Mouse (Mus musculus) heart, embryonic 12.5 days (tissue): ENCODE measurements around the gene Tom1l2. TPM values are rescaled to one million over a fixed set of nuclear protein-coding genes. Genes with fewer than 3 reads are reported as not detected.

ENCODE experiments used
- ATAC-seq: fragments of 200-750 bp; cut with Nextera tagmentation; 2 replicates; pipeline ENCODE4 v1.8.0; 2017; ENCODE audit warnings: moderate TSS enrichment, moderate library complexity; ENCODE audit not compliant: insufficient number of reproducible peaks, low FRiP score
- H3K27ac ChIP-seq: fragments of 300-500 bp; sonication (generic); 2 replicates; pipeline ENCODE4 v1.5.1; 2016; ENCODE audit warnings: mild to moderate bottlenecking, moderate library complexity; ENCODE audit not compliant: poor library complexity, severe bottlenecking
- H3K27me3 ChIP-seq: fragments of 300-500 bp; sonication (generic); replicated peaks from 2 replicates; pipeline ENCODE4 v1.6.1; 2016; ENCODE audit warnings: mild to moderate bottlenecking, moderate library complexity
- H3K36me3 ChIP-seq: fragments of 300-500 bp; sonication (generic); 2 replicates; pipeline ENCODE4 v1.6.1; 2016; ENCODE audit warnings: mild to moderate bottlenecking, moderate library complexity
- H3K4me1 ChIP-seq: fragments of 300-500 bp; sonication (generic); replicated peaks from 2 replicates; pipeline ENCODE4 v1.6.1; 2016; ENCODE audit warnings: mild to moderate bottlenecking
- H3K4me2 ChIP-seq: fragments of 300-500 bp; sonication (generic); 2 replicates; pipeline ENCODE4 v1.6.1; 2016; ENCODE audit warnings: mild to moderate bottlenecking, moderate library complexity
- H3K4me3 ChIP-seq: fragments of 300-500 bp; sonication (generic); 2 replicates; pipeline ENCODE4 v1.5.1; 2016; ENCODE audit warnings: mild to moderate bottlenecking
- H3K9ac ChIP-seq: fragments of 300-500 bp; sonication (generic); 2 replicates; pipeline ENCODE4 v1.6.1; 2016; ENCODE audit warnings: mild to moderate bottlenecking, moderate library complexity
- H3K9me3 ChIP-seq: fragments of 300-500 bp; sonication (generic); replicated peaks from 2 replicates; pipeline ENCODE4 v1.6.1; 2016; ENCODE audit warnings: mild to moderate bottlenecking, moderate library complexity
- WGBS: fragments of 180-500 bp; shearing (Covaris S2); methylation state at CpG from one replicate; pipeline ENCODE4 v1.1.7; 2016; 5-methylcytosine and 5-hydroxymethylcytosine counted together
- polyA plus RNA-seq: library from polyadenylated mRNA; unstranded; fragments of >200 nt; fragmentation: Nextera tagmentation; extraction: Ambion mirVana; gene quantifications from 2 replicates; pipeline ENCODE4 v1.2.1, GENCODE M21; 2016

Tom1l2 gene
- polyA plus RNA-seq, 1 experiment from 2014 or later: 32.1 TPM

DNA sequence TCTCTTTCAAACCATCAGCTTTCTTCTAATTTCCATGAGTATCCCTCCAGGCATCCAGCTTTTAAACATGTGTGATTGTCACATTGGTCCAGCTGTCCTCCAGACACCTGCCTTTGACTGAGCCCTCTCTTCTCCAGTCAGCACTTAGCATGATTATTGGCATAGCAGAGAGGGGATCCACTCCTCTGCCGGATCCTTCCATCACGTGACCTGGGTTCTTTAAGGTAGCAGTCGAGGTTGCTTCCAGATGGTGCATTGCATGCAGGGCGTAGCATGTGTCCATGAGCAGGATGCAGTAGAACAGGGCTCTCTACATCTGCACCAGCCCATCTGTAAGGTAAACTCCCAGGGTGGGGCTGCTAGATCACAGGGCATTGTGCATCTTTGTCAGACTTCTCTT lies 16.2 kb upstream of the Tom1l2 start:
- H3K27ac ChIP-seq: no peak overlapping the region
- no peak overlapping the region for H3K9ac ChIP-seq
- H3K27me3 ChIP-seq: 0 out of 2 replicates have a peak, but pooled peaks cover under 1% of the 10 kb centered on the region
- H3K36me3 ChIP-seq: no peaks in the 10 kb centered on the region
- H3K9me3 ChIP-seq: no peaks in the 10 kb centered on the region
- no peak overlapping the region for H3K4me2 ChIP-seq
- ATAC-seq: no peak
- 67% methylated on average over 4 of the region's 4 CpGs for WGBS
- peaks cover 16% of the 10 kb centered on the region for H3K4me1 ChIP-seq
- H3K4me3 ChIP-seq: no peak overlapping the region

DNA sequence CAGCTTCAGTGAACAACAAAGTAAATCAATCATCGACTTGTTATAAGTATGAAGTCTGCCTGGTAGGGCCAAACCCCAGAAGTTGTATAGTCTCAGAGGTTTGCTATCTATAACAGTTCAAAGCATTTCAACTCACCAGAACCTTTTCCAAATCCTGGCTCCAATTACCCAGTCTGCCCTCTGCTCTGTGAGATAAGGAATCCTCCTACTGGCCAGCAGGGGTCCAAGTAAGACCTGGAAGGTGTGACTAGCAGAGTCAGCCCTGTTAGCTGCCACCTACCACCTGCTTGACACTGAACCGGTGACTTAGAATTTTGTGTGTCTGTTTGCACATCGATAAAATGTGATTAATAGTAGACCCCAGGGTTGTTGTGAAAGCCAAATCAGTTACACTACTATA lies 14.6 kb upstream of the Tom1l2 start:
- no peak overlapping the region for H3K4me3 ChIP-seq
- WGBS: 62% methylated on average over 3 of the region's 3 CpGs
- peaks cover 16% of the 10 kb centered on the region for H3K4me1 ChIP-seq
- no peak overlapping the region for H3K4me2 ChIP-seq
- H3K9ac ChIP-seq: no peak overlapping the region
- no peak overlapping the region for H3K27ac ChIP-seq
- 0 out of 2 replicates have a peak, but pooled peaks cover 5% of the 10 kb centered on the region for H3K27me3 ChIP-seq
- H3K9me3 ChIP-seq: no peaks in the 10 kb centered on the region
- ATAC-seq: no peak
- no peaks in the 10 kb centered on the region for H3K36me3 ChIP-seq

DNA sequence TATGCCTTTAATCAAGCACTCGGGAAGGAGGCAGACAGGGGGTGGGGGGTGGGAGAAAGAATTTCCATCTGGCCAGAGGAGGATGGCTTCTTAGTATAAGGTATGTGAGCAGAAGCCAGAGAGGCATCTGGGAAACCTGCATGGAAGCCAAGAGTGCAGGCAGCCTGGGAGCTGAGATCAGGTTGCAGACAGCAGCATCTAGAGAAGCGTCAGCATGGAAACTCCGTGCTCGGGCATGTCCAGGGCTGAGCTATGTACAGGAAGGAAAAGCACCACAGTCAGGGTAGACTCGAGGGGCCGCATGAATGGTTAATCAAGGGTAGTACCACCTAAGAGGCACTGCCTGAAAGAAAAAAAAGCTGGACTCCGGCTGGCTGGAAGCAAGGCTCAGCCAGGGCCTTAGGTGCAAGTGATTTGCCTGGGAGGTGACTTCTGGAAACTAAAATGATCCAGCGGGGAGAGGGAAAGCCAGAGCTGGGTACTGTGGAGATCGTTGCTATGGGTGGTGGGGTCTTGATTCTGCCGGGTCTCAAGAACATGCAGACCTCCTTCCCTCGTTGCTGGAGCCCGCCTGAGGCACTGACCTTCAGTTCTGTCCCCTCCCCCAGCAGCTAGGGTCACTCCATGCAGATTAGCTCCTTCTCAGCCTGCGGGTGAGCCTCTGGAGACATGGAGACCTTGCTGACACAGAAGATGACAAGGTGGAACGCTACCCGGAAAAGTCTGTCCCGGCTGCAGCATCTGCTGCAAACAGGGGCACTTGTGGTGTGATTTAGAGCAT lies 13.7 kb upstream of the Tom1l2 start:
- ATAC-seq: peak; percentile 36; the same call in 1 of the 2 replicates
- Histone ChIP-seq H3K36me3 (no peaks in the 10 kb centered on the region), H3K9me3 (no peaks in the 10 kb centered on the region), H3K27me3 (0 out of 2 replicates have a peak, but pooled peaks cover 5% of the 10 kb centered on the region), H3K4me2 (peak overlapping the region; percentile 26), H3K4me1 (peaks cover 16% of the 10 kb centered on the region), H3K27ac (peak overlapping the region; percentile 42), H3K9ac (peak overlapping the region; percentile 44), H3K4me3 (no peak overlapping the region)
- 21% methylated on average over 16 of the region's 16 CpGs for WGBS

DNA sequence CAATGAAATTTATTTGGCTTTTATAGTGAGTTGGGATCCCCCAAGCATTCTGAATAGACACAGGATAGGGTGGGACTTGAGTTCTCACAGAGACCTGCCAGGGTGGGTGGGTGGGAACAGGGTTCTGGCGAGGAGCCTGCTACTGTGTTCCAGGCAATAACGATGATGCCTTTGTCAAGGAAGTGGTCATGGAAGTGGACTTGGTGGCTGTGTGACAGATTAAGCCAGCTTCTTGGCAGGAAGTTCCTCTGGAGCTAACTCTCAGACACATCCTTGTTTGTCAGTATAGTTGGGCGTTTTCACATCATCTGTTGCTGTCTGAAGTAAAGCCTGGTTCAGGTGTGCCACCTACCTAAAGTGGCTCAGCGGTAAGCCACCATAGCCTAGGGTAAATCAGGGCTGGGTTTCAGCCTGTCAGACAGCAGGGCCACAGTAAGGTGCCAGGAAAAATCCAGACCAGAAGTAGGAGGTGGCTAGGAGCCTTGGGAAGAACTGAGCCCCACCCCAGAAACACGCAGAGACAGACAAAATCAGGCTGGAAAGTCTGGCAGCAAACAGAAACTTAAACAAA lies 8.0 kb upstream of the Tom1l2 start:
- Histone ChIP-seq H3K27me3 (0 out of 2 replicates have a peak, but pooled peaks cover 5% of the 10 kb centered on the region), H3K9ac (no peak overlapping the region), H3K4me3 (no peak overlapping the region), H3K4me2 (no peak overlapping the region), H3K36me3 (no peaks in the 10 kb centered on the region), H3K27ac (no peak overlapping the region), H3K9me3 (no peaks in the 10 kb centered on the region), H3K4me1 (peaks cover 11% of the 10 kb centered on the region)
- ATAC-seq: no peak
- 64% methylated on average over 5 of the region's 5 CpGs for WGBS

DNA sequence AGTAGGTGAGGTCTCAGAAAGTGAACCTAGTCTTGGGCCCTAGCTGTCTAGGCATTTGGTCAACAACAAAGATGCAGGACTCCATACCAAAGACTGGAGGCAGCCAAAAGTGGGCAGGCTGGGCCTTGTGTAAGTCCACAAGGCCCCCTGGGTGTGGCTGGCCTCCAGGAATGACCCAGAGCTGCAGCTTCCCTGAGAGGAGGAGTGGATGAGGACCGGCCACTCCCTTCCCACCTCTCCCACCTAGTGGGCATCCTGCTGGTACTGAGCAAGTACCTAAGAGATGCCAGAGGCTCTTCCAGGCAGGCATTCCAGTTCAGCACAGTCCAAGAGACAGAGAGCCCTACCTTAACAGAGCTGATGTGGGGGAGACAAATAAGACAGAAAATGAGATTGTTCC lies 7.2 kb upstream of the Tom1l2 start:
- ATAC-seq: no peak
- 0 out of 2 replicates have a peak, but pooled peaks cover 5% of the 10 kb centered on the region for H3K27me3 ChIP-seq
- WGBS: 82% methylated on average over 1 of the region's 1 CpGs
- H3K9me3 ChIP-seq: no peaks in the 10 kb centered on the region
- H3K4me3 ChIP-seq: no peak overlapping the region
- peaks cover 11% of the 10 kb centered on the region for H3K4me1 ChIP-seq
- H3K4me2 ChIP-seq: no peak overlapping the region
- no peaks in the 10 kb centered on the region for H3K36me3 ChIP-seq
- H3K9ac ChIP-seq: no peak overlapping the region
- no peak overlapping the region for H3K27ac ChIP-seq

DNA sequence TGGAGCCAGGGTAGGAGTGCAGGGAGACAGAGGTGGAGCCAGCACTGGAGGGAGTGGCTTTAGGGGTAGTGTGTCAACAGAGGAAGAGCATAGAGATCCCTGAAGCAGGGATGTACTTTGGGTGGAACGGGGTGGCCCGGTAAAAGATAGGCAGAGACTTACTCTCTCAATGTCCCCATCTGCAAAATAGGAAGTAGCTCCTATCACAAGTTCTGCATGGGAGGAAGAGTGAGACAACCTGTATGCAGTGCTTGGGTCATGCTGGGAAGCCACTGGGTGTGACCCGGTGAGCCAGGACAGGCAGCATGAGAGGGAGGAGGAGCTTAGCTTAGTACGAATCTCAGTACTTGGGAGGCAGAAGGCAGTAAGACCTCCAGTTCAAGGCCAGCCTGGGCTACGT lies 6.4 kb upstream of the Tom1l2 start:
- no peak overlapping the region for H3K9ac ChIP-seq
- no peak overlapping the region for H3K27ac ChIP-seq
- no peak overlapping the region for H3K4me3 ChIP-seq
- no peaks in the 10 kb centered on the region for H3K36me3 ChIP-seq
- H3K4me1 ChIP-seq: peaks cover 11% of the 10 kb centered on the region
- no peak overlapping the region for H3K4me2 ChIP-seq
- WGBS: 65% methylated on average over 5 of the region's 5 CpGs
- 0 out of 2 replicates have a peak, but pooled peaks cover 5% of the 10 kb centered on the region for H3K27me3 ChIP-seq
- ATAC-seq: no peak
- no peaks in the 10 kb centered on the region for H3K9me3 ChIP-seq

DNA sequence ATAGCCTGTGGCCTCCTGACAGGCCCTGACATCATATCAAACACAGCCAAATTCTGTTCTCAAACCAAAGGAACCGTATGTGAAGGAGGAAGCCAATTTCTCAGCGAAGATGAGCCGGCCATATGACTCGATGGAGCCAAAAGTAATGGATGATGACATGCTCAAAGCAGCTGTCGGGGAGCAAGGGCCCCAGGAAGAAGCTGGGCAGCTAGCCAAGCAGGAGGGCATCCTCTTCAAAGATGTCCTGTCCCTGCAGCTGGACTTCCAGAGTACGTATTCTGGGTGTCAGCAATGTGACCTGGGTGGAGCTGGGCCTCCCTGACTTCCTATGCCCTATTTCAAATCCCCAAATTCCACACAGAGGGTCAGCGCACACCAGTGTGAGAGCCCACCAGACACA lies 5.8 kb upstream of the Tom1l2 start:
- Histone ChIP-seq H3K9ac (no peak overlapping the region), H3K4me2 (no peak overlapping the region), H3K27ac (no peak overlapping the region), H3K36me3 (no peaks in the 10 kb centered on the region), H3K4me3 (no peak overlapping the region), H3K4me1 (peaks cover 13% of the 10 kb centered on the region), H3K9me3 (no peaks in the 10 kb centered on the region), H3K27me3 (0 out of 2 replicates have a peak, but pooled peaks cover 1% of the 10 kb centered on the region)
- 55% methylated on average over 7 of the region's 7 CpGs for WGBS
- ATAC-seq: no peak

DNA sequence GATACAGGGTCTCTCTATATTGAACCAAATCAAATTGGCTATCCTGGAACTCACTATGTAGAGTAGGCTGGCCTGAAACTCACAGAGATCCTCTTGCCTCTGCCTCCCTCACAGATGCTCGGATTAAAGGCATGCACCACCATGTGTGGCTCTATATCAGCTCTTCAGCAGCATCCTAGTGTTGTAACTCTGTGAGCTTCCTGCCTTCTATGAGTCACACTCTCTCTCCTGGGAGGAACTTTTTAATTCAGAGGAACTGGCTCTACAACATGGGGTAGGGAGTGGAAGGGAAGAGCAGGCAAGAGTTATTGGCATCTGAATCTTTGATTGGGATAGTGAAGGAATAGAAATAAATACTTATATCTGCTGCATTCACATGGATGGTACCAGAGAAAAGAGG lies 4.4 kb upstream of the Tom1l2 start:
- Histone ChIP-seq H3K27me3 (no peaks in the 10 kb centered on the region), H3K36me3 (no peaks in the 10 kb centered on the region), H3K9me3 (no peaks in the 10 kb centered on the region), H3K4me1 (peaks cover 15% of the 10 kb centered on the region), H3K4me3 (no peak overlapping the region), H3K9ac (no peak overlapping the region), H3K4me2 (no peak overlapping the region), H3K27ac (no peak overlapping the region)
- no peak for ATAC-seq
- 37% methylated on average over 1 of the region's 1 CpGs for WGBS

DNA sequence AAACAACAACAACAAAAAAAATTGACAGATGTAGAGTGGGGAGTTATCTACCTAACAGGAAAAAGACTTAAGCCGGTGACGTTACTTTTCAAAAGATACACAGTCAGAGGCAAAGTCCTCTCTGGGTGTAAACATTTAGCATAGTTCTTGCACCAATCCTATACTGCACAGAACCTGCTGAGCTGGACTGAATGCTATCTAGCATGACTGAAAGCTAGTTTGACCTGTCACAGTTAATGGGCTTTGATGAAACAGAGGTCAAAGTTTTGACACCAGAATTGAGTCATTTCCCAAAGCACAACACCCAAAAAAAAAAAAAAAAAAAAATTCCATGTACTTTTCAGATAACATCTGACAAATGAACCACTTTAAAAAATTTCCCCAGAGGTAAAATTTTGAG lies 3.2 kb upstream of the Tom1l2 start:
- 81% methylated on average over 2 of the region's 2 CpGs for WGBS
- no peak overlapping the region for H3K9ac ChIP-seq
- no peak overlapping the region for H3K4me3 ChIP-seq
- H3K4me1 ChIP-seq: peaks cover 25% of the 10 kb centered on the region
- H3K36me3 ChIP-seq: no peaks in the 10 kb centered on the region
- H3K27ac ChIP-seq: no peak overlapping the region
- H3K4me2 ChIP-seq: no peak overlapping the region
- no peak for ATAC-seq
- H3K27me3 ChIP-seq: no peaks in the 10 kb centered on the region
- H3K9me3 ChIP-seq: no peaks in the 10 kb centered on the region

DNA sequence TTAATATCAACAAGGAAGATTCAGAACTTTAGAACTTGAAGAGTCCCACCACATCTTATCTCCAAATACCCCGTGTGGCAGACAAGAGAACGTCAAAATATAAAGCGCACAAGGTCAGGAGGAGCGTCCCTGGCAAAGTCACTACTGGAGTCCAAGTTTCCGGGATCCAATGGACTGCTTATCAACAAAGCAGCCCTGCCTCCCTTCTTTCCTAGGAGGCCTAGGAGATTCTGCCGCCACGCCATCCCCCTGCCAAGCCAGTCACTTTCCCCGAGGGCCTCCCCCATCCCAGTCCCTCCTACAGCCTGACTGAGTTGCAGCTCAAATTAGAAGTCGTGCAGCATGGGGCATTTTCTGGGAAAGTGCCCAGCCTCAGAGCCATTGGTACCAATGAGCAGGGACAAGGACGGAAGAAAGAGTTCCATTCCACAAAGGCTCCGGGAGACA lies 757 bp downstream of the Tom1l2 start:
- H3K27me3 ChIP-seq: no peaks in the 10 kb centered on the region
- ATAC-seq: no peak
- H3K36me3 ChIP-seq: no peaks in the 10 kb centered on the region
- H3K27ac ChIP-seq: peak overlapping the region; percentile 82
- H3K4me1 ChIP-seq: peaks cover 23% of the 10 kb centered on the region
- 8% methylated on average over 11 of the region's 11 CpGs for WGBS
- H3K4me2 ChIP-seq: peak overlapping the region; percentile 89
- H3K9ac ChIP-seq: peak overlapping the region; percentile 72
- no peaks in the 10 kb centered on the region for H3K9me3 ChIP-seq
- peak overlapping the region; percentile 65 for H3K4me3 ChIP-seq

DNA sequence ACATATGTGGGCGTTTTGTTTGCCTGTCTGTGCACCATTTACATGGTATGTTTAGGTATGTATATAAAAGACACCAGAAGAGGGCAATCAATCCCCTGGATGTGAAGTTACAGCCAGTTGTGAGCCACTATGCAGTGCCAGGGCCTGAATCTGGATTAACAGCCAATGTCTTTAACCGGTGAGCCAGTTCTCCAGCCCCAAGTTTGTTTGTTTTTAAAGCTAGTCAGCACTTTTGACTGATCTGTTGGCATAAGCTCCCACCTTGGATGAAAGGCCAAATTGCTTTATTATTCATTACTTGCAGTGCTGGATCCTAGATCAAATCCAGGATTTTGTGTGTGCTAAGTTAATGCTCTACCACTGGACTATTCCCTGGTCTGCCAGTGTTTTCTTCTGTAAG lies 1.3 kb downstream of the Tom1l2 start:
- no peak for ATAC-seq

More for the DNA sequence above, 1.3 kb downstream of the Tom1l2 start:
- H3K4me3 ChIP-seq: peak overlapping the region; percentile 65
- H3K4me2 ChIP-seq: peak overlapping the region; percentile 89
- WGBS: 56% methylated on average over 2 of the region's 2 CpGs
- no peaks in the 10 kb centered on the region for H3K36me3 ChIP-seq
- peaks cover 26% of the 10 kb centered on the region for H3K4me1 ChIP-seq
- H3K9me3 ChIP-seq: no peaks in the 10 kb centered on the region
- no peaks in the 10 kb centered on the region for H3K27me3 ChIP-seq
- H3K9ac ChIP-seq: 0 out of 2 replicates have a peak overlapping the region, but pooled peaks have one; percentile 72
- H3K27ac ChIP-seq: peak overlapping the region; percentile 82
